Mouse (Mus musculus): ENCODE data around the gene Alpk1. TPM values are rescaled to one million over a fixed set of nuclear protein-coding genes. Genes with fewer than 3 reads are reported as not detected.

Alpk1 gene
- polyA plus RNA-seq, 1 experiment from 2014 or later, result 0.63 TPM

GRCm38 (mm10) chr3:127698636-127699035 lies 81.7 kb downstream of the Alpk1 start:
- Histone ChIP-seq H3K27me3 (ENCODE audit: control insufficient read depth, insufficient read depth, low read depth, low read length) (peaks cover 15% of the 10 kb centered on the region), H3K9me3 (replicated peaks; ENCODE audit: control insufficient read depth, low read length) (no peaks in the 10 kb centered on the region), H3K27ac (ENCODE audit: low read length) (no peak overlapping the region), H3K36me3 (ENCODE audit: control insufficient read depth, insufficient read depth) (no peaks in the 10 kb centered on the region), H3K4me1 (ENCODE audit: control insufficient read depth, low read depth, low read length) (no peaks in the 10 kb centered on the region), H3K4me3 (ENCODE audit: low read depth, low read length) (no peak overlapping the region), H3K4me2 (ENCODE audit: low read depth, low read length) (no peak overlapping the region), H3K9ac (ENCODE audit: low read depth, low read length) (no peak overlapping the region)
- no peak for ATAC-seq (ENCODE audit: low read depth)
- 72% methylated on average over 5 of the region's 5 CpGs for WGBS (ENCODE audit: insufficient replicate concordance)

DNA sequence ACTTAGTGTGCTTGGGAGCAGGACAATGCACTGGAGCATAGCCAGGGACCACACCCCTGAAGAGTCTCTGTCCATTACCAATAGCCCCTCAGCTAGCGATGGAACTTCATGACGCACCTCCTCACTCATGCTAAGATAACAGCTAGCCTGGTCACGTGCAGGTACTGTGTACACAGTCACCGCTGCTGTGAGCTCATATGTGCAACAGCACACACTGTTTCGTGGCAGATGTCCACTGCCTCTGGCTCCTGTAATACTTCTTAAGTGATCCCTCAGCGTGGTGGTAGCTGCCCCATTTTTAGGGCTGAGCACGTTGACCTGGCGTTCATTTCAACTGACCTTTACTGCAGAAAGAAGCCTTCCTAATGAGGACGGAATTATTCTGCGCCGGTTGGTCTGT lies 83.8 kb downstream of the Alpk1 start:
- no peak overlapping the region for H3K27ac ChIP-seq (ENCODE audit: low read length)
- peaks cover 15% of the 10 kb centered on the region for H3K27me3 ChIP-seq (ENCODE audit: control insufficient read depth, insufficient read depth, low read depth, low read length)
- H3K4me3 ChIP-seq (ENCODE audit: low read depth, low read length), result no peak overlapping the region
- no peaks in the 10 kb centered on the region for H3K9me3 ChIP-seq (replicated peaks; ENCODE audit: control insufficient read depth, low read length)
- no peaks in the 10 kb centered on the region for H3K4me1 ChIP-seq (ENCODE audit: control insufficient read depth, low read depth, low read length)
- H3K9ac ChIP-seq (ENCODE audit: low read depth, low read length), result no peak overlapping the region
- no peak overlapping the region for H3K4me2 ChIP-seq (ENCODE audit: low read depth, low read length)
- no peak for ATAC-seq (ENCODE audit: low read depth)
- 67% methylated on average over 11 of the region's 11 CpGs for WGBS (ENCODE audit: insufficient replicate concordance)
- H3K36me3 ChIP-seq (ENCODE audit: control insufficient read depth, insufficient read depth), result no peaks in the 10 kb centered on the region

DNA sequence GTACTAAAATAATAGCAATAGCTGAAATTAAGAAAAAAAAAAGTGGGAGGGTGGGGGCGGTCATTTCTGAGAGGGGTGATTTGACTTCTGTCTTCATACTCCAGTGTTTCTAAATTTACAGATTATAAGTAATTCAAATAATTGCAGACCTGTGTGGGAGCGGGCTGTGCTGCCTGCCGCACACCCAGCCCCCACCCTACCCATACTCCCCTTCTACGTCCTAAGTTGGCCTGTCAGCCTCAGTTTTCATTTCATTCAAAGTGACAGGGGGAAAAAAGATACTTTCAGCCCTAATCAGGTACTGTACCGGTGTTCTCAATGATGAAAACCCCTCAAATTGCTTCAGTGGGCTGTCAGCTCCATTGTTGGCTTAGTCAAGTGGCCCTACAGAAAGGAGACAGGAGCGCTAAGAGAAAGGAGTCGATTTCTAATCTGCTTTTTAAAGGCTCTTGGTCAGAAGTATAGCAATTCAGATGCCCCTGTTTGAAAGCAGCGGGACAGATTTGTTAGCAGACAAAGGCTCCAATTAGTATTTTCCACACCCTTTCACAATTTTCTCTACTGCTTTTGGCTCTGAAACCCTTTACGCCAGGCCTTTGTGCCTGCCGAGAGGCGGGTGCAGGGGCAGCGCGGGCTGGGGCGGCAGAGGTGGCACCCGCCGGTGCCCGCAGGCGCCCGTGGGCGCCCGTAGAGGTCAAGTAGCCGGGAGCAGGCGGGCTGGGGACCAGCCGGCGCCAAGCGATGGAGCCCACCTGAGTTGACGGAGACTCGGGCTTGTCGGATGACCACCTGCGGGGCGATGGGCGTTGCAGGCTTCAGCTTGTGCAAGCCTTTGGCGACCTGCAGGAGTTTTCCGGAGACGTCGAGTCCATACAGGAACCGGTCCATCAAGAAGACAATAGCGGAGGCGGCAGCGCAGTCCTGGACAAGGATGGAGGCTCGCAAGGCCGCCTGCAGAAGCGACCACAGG lies 85.2 kb downstream of the Alpk1 start:
- 24% methylated on average over 43 of the region's 43 CpGs for WGBS (ENCODE audit: insufficient replicate concordance)
- H3K9ac ChIP-seq (ENCODE audit: low read depth, low read length), result no peak overlapping the region
- H3K4me2 ChIP-seq (ENCODE audit: low read depth, low read length), result no peak overlapping the region
- no peaks in the 10 kb centered on the region for H3K9me3 ChIP-seq (replicated peaks; ENCODE audit: control insufficient read depth, low read length)
- no peak overlapping the region for H3K4me3 ChIP-seq (ENCODE audit: low read depth, low read length)
- ATAC-seq (ENCODE audit: low read depth), result no peak
- no peaks in the 10 kb centered on the region for H3K36me3 ChIP-seq (ENCODE audit: control insufficient read depth, insufficient read depth)
- no peaks in the 10 kb centered on the region for H3K4me1 ChIP-seq (ENCODE audit: control insufficient read depth, low read depth, low read length)
- no peak overlapping the region for H3K27ac ChIP-seq (ENCODE audit: low read length)
- H3K27me3 ChIP-seq (ENCODE audit: control insufficient read depth, insufficient read depth, low read depth, low read length), result peaks cover 15% of the 10 kb centered on the region

DNA sequence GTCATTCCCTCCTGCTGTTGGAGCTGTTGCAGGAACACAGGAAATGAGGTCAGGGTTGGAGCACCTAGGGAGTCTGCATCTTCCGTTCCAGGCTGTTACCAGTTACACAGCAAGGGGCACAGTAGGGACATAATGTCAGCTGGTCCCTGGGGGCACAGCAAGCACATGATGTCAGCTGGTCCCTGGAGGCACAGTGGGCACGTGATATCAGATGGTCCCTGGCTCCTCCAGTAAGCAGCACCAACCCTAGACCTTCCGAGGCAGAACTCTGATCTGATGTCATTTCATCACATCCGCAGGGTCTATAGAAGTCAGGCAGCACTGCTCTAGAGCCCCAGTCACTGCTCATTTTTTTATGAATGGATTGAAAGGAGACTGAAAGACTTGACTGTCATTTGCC lies 89.1 kb downstream of the Alpk1 start:
- Histone ChIP-seq H3K4me2 (ENCODE audit: low read depth, low read length) (no peak overlapping the region), H3K4me1 (ENCODE audit: control insufficient read depth, low read depth, low read length) (no peaks in the 10 kb centered on the region), H3K27ac (ENCODE audit: low read length) (no peak overlapping the region), H3K4me3 (ENCODE audit: low read depth, low read length) (no peak overlapping the region), H3K27me3 (ENCODE audit: control insufficient read depth, insufficient read depth, low read depth, low read length) (peaks cover 15% of the 10 kb centered on the region), H3K9ac (ENCODE audit: low read depth, low read length) (no peak overlapping the region), H3K9me3 (replicated peaks; ENCODE audit: control insufficient read depth, low read length) (no peaks in the 10 kb centered on the region), H3K36me3 (ENCODE audit: control insufficient read depth, insufficient read depth) (no peaks in the 10 kb centered on the region)
- 68% methylated on average over 4 of the region's 4 CpGs for WGBS (ENCODE audit: insufficient replicate concordance)
- no peak for ATAC-seq (ENCODE audit: low read depth)

- Histone ChIP-seq H3K4me1 (ENCODE audit: control insufficient read depth, low read depth, low read length) (no peaks in the 10 kb centered on the region), H3K9ac (ENCODE audit: low read depth, low read length) (no peak overlapping the region), H3K4me3 (ENCODE audit: low read depth, low read length) (no peak overlapping the region), H3K9me3 (replicated peaks; ENCODE audit: control insufficient read depth, low read length) (no peaks in the 10 kb centered on the region), H3K4me2 (ENCODE audit: low read depth, low read length) (no peak overlapping the region), H3K27me3 (ENCODE audit: control insufficient read depth, insufficient read depth, low read depth, low read length) (no peaks in the 10 kb centered on the region), H3K27ac (ENCODE audit: low read length) (no peak overlapping the region), H3K36me3 (ENCODE audit: control insufficient read depth, insufficient read depth) (no peaks in the 10 kb centered on the region)
- 73% methylated on average over 15 of the region's 15 CpGs for WGBS (ENCODE audit: insufficient replicate concordance)
- ATAC-seq (ENCODE audit: low read depth), result no peak
Observed at GRCm38 (mm10) chr3:127679703-127680102, 100.6 kb downstream of the Alpk1 start.

DNA sequence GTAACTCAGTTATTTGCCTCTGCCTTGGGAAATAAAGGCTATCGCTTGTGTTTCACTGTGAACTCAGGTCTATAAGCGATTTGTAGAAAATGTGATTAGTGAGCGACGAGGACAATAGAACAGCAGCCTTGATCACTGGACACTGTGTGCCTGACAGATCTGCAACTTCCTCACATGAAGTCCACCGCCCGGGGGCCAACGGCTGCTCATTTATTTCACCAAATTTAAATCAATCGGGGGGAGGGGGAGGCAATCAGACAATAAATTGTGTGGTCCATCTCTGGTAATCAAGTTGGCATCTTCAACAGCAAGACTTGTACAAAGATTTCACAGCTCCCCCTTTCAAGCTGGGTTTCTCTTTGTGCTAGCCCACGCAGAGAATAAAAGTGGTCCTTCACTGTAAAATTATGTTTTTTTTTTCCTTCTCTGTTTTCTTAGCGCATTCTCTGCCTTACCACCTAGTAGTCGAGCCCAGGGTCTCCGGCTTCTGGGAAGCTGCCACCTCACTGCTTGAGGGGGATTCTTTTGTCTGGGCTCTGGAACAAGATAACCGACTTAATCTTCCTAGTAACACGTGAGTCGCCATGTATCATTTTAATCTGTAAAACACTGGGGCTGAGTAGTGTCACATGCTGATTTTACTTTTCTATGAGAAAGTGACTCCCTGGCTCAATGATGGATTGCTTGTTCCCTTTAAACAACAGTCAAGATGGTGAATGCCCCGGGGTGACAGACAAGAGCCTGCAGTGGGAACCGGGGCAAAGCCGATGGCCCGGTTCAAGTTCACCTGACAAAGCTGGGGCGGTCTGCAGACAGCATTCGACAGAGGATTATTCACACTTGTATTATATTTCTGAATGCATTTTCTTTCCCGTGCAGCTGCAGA lies 118.4 kb downstream of the Alpk1 start:
- Histone ChIP-seq H3K36me3 (ENCODE audit: control insufficient read depth, insufficient read depth) (no peaks in the 10 kb centered on the region), H3K4me2 (ENCODE audit: low read depth, low read length) (no peak overlapping the region), H3K9me3 (replicated peaks; ENCODE audit: control insufficient read depth, low read length) (no peaks in the 10 kb centered on the region), H3K4me3 (ENCODE audit: low read depth, low read length) (no peak overlapping the region), H3K4me1 (ENCODE audit: control insufficient read depth, low read depth, low read length) (no peaks in the 10 kb centered on the region), H3K9ac (ENCODE audit: low read depth, low read length) (no peak overlapping the region), H3K27me3 (ENCODE audit: control insufficient read depth, insufficient read depth, low read depth, low read length) (no peaks in the 10 kb centered on the region), H3K27ac (ENCODE audit: low read length) (no peak overlapping the region)
- 64% methylated on average over 22 of the region's 22 CpGs for whole genome bisulfite sequencing (ENCODE audit: insufficient replicate concordance)
- ATAC-seq (ENCODE audit: low read depth), result no peak

- Histone ChIP-seq H3K4me2 (ENCODE audit: low read depth, low read length) (no peak overlapping the region), H3K4me1 (ENCODE audit: control insufficient read depth, low read depth, low read length) (no peaks in the 10 kb centered on the region), H3K27me3 (ENCODE audit: control insufficient read depth, insufficient read depth, low read depth, low read length) (no peaks in the 10 kb centered on the region), H3K9ac (ENCODE audit: low read depth, low read length) (no peak overlapping the region), H3K27ac (ENCODE audit: low read length) (no peak overlapping the region), H3K9me3 (replicated peaks; ENCODE audit: control insufficient read depth, low read length) (no peaks in the 10 kb centered on the region), H3K36me3 (ENCODE audit: control insufficient read depth, insufficient read depth) (no peaks in the 10 kb centered on the region), H3K4me3 (ENCODE audit: low read depth, low read length) (no peak overlapping the region)
- 67% methylated on average over 7 of the region's 7 CpGs for WGBS (ENCODE audit: insufficient replicate concordance)
- no peak for ATAC-seq (ENCODE audit: low read depth)
Observed at GRCm38 (mm10) chr3:127660712-127661111, 119.6 kb downstream of the Alpk1 start.

DNA sequence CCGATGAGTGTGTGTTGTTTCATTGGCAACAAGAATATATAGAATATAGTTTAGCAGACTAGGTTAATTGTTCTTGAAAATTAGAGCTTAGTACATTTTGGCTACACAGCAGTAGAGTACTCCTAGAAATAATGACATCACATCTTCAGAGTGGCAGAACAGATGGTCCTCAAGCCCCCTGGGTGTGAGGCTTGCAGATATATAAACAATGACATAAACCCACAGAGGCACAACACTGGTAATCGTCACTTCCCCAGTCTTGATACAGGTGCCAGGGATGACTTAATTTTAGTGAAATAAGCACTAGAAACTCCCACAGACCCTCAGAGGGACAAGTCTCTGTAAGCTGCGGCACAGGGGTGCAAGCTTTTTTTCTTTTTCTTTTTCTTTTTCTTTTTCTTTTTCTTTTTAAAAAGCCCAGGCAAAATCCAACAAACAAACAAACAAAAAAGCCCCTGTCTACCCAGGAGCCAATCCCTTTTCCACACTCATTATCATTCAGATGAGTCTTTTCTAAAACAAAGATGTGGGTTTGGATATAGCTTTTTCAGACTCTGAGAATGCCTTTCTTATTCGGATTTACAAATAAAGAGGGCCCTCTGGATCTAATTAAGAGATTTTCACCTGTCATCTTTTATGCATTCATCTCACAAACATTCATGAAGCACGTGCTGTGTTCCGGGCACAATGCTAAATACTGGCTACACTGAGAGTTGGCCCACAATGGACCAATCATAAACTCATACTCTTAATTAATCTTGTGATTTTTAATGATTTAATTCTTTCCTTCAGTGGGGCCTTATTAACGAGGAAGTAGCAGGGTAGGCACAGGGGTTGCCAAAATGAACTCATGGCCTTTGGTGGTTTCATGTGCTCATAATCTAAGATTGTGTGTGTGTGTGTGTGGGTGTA lies 128.3 kb downstream of the Alpk1 start:
- Histone ChIP-seq H3K4me1 (ENCODE audit: control insufficient read depth, low read depth, low read length) (no peaks in the 10 kb centered on the region), H3K9ac (ENCODE audit: low read depth, low read length) (no peak overlapping the region), H3K36me3 (ENCODE audit: control insufficient read depth, insufficient read depth) (no peaks in the 10 kb centered on the region), H3K9me3 (replicated peaks; ENCODE audit: control insufficient read depth, low read length) (no peaks in the 10 kb centered on the region), H3K27me3 (ENCODE audit: control insufficient read depth, insufficient read depth, low read depth, low read length) (no peaks in the 10 kb centered on the region), H3K27ac (ENCODE audit: low read length) (no peak overlapping the region), H3K4me3 (ENCODE audit: low read depth, low read length) (no peak overlapping the region), H3K4me2 (ENCODE audit: low read depth, low read length) (no peak overlapping the region)
- 44% methylated on average over 7 of the region's 7 CpGs for WGBS (ENCODE audit: insufficient replicate concordance)
- ATAC-seq (ENCODE audit: low read depth), result no peak

All from liver, embryonic 16.5 days (tissue).